5 mouse cellular contexts compared by ENCODE assay signal in the genomic region with DNA sequence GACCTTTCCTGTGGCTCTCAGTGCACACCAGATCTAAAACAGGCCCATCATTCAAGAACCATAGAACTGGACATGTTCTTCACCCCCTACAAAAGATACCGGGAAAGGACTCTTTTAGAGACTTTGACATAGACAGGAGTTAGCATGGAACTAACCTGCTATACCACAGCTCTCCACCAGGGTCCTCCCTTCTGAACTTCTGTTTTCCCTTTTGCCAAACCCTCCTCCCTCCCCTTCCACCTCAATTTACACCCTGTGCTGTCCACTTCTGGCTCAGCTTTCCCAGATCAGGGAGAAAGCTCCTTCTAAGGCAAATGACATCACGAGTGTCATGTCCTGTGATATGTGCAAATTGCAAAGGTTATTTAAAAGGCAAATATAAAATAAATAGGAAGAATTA.
DNase-seq lines count a peak whose midpoint lies in the region; ATAC-seq and TF ChIP-seq lines count a peak whose summit lies in the region.
"Not testable (repeated sequence)": the region's sequence is repeated elsewhere in the genome, so short reads cannot be mapped to it uniquely, and the experiment has no call there.

No protein-coding gene starts in this region.

- H3K4me3 ChIP-seq in hindbrain, postnatal 0 days (ENCODE audit: low read length); layer of hippocampus, adult 2 months; lung, embryonic 14.5 days (ENCODE audit: low read depth, low read length): not testable (repeated sequence)

- not testable (repeated sequence) for H3K9me3 ChIP-seq in hindbrain, postnatal 0 days (ENCODE audit: low read length); lung, embryonic 14.5 days (ENCODE audit: low read depth, low read length)

- not testable (repeated sequence) for H3K27ac ChIP-seq in hindbrain, postnatal 0 days; layer of hippocampus, adult 2 months; lung, embryonic 14.5 days (ENCODE audit: low read depth)

- peak; percentile 1 for DNase-seq in R1 (ENCODE audit: low read depth, low spot score)
- not testable (repeated sequence) for DNase-seq in hindbrain, postnatal 0 days (ENCODE audit: low spot score); layer of hippocampus, adult 2 months (ENCODE audit: low spot score in 2 of 2); lung, embryonic 14.5 days

- 76% methylated on average over 2 of the region's 2 CpGs for WGBS in hindbrain, postnatal 0 days
- 51% methylated on average over 2 of the region's 2 CpGs for WGBS in lung, embryonic 14.5 days

- peak; percentile 9; the same call in 1 of the 2 replicates for TF ChIP-seq CTCF in hindbrain, postnatal 0 days (IDR thresholded peaks at IDR 0.05; ENCODE audit: low read depth)
- peak; percentile 32 for TF ChIP-seq CTCF in layer of hippocampus, adult 2 months (conservative IDR thresholded peaks at IDR 0.05)
- peak; percentile 37; the same call in 1 of the 2 replicates for TF ChIP-seq CTCF in lung, embryonic 14.5 days (IDR thresholded peaks at IDR 0.05; ENCODE audit: low read depth)

- H3K4me2 ChIP-seq in hindbrain, postnatal 0 days (ENCODE audit: low read depth, low read length); lung, embryonic 14.5 days: not testable (repeated sequence)

- ATAC-seq in granulocyte monocyte progenitor cell, adult 5-6 weeks (replicated peaks; ENCODE audit: poor library complexity, severe bottlenecking): 0 out of 2 replicates have a peak, but pooled peaks have one; percentile 27
- ATAC-seq in hindbrain, postnatal 0 days; lung, embryonic 14.5 days (ENCODE audit: insufficient read depth): not testable (repeated sequence)

- H3K9ac ChIP-seq in hindbrain, postnatal 0 days (replicated peaks; ENCODE audit: low read length); lung, embryonic 14.5 days: not testable (repeated sequence)

- H3K36me3 ChIP-seq in hindbrain, postnatal 0 days (ENCODE audit: insufficient read depth, low read length); lung, embryonic 14.5 days (ENCODE audit: insufficient read depth): not testable (repeated sequence)

- H3K27me3 ChIP-seq in hindbrain, postnatal 0 days (ENCODE audit: insufficient read depth, low read length); lung, embryonic 14.5 days (ENCODE audit: insufficient read depth, low read length): not testable (repeated sequence)

- not testable (repeated sequence) for H3K4me1 ChIP-seq in hindbrain, postnatal 0 days (ENCODE audit: insufficient read depth, low read length); lung, embryonic 14.5 days (ENCODE audit: insufficient read depth)
